Mouse (Mus musculus): ENCODE results near the gene Rex1bd. TPM values are rescaled to one million over a fixed set of nuclear protein-coding genes. Genes with fewer than 3 reads are reported as not detected.

Rex1bd gene
- polyA plus RNA-seq, 1 experiment from 2014 or later, result 138 TPM

DNA sequence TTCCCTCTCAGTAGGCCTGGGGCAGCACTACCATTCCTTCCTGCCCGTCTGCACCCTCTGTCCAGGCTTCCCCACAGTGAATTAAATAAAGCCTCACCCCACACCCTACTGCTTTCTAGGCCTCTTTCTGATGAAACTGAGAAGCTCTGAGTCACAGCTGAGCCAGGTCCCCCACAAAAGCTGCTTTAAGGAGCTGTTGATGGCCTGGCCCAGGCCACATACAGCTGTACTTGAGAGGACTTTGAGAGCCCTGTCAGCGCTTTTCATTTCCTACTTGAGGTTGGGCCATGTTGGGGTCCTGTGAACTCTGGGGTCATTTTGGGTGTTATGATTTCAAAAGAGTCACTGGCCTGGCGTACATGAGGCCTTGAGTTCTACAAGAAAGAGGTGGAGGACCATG lies 28.7 kb upstream of the Rex1bd start:
- Histone ChIP-seq H3K4me2 (ENCODE audit: low read depth, severe bottlenecking) (no peak overlapping the region), H3K9ac (ENCODE audit: low read length) (no peak overlapping the region), H3K27me3 (ENCODE audit: control insufficient read depth, insufficient read depth, low read length) (no peaks in the 10 kb centered on the region), H3K27ac (replicated peaks; ENCODE audit: low read depth, low read length) (no peak overlapping the region), H3K9me3 (ENCODE audit: control insufficient read depth, low read length) (no peaks in the 10 kb centered on the region), H3K4me3 (ENCODE audit: low read depth, low read length) (no peak overlapping the region), H3K4me1 (ENCODE audit: control insufficient read depth, insufficient read depth, low read length) (peaks cover 3% of the 10 kb centered on the region), H3K36me3 (ENCODE audit: control insufficient read depth, insufficient read depth, low read length) (peaks cover 31% of the 10 kb centered on the region)
- WGBS, result 92% methylated on average over 3 of the region's 3 CpGs
- ATAC-seq (ENCODE audit: insufficient number of reproducible peaks, low FRiP score, low TSS enrichment, low read depth), result no peak
- no peak for DNase-seq (ENCODE audit: low spot score)

DNA sequence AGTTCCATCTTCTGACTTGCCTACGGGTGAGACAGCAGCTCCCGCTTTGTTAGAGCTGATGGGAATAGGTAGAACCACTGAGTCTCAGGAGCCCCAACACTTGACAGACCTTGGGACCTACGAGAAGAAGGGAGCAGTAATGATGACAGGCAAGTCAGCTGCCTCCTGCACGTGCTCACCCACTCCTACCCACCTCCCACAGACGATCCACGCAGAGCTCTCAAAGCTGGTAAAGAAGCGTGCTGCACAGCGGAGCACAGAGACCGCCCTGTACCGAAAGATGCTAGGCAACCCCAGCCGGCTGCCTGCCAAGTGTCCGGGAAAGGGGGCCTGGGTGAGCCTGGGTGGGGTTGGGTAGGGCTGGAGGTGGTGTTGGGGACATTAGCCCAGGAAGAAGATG lies 27.7 kb upstream of the Rex1bd start:
- no peak overlapping the region for H3K4me3 ChIP-seq (ENCODE audit: low read depth, low read length)
- H3K36me3 ChIP-seq (ENCODE audit: control insufficient read depth, insufficient read depth, low read length), result peaks cover 36% of the 10 kb centered on the region
- no peaks in the 10 kb centered on the region for H3K9me3 ChIP-seq (ENCODE audit: control insufficient read depth, low read length)
- ATAC-seq (ENCODE audit: insufficient number of reproducible peaks, low FRiP score, low TSS enrichment, low read depth) (no peak), DNase-seq (ENCODE audit: low spot score) (no peak)
- H3K4me2 ChIP-seq (ENCODE audit: low read depth, severe bottlenecking), result no peak overlapping the region
- WGBS, result 93% methylated on average over 12 of the region's 12 CpGs
- H3K27ac ChIP-seq (replicated peaks; ENCODE audit: low read depth, low read length), result no peak overlapping the region
- H3K9ac ChIP-seq (ENCODE audit: low read length), result no peak overlapping the region
- H3K4me1 ChIP-seq (ENCODE audit: control insufficient read depth, insufficient read depth, low read length), result no peaks in the 10 kb centered on the region
- no peaks in the 10 kb centered on the region for H3K27me3 ChIP-seq (ENCODE audit: control insufficient read depth, insufficient read depth, low read length)

DNA sequence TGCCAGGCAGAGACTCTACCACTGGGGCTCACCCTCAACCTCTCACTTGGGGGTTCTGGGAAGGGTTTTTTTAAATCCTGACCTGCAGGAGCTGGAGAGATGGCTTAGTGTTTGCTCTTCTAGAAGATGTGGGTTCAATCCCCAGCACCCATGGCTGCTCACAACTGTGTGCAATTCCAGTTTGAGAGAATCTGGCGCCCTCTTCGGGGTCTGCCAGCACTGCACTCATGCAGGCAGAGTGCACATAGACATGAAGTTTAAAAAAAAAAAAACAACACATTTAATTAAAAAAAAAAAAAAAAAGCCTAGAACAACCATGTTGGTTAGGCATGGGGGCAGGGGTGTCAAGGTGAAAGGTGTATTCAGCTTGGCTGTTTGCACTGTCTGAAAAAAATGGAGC lies 23.8 kb upstream of the Rex1bd start:
- DNase-seq (ENCODE audit: low spot score), result no peak
- Histone ChIP-seq H3K27me3 (ENCODE audit: control insufficient read depth, insufficient read depth, low read length) (no peaks in the 10 kb centered on the region), H3K9ac (ENCODE audit: low read length) (no peak overlapping the region), H3K4me2 (ENCODE audit: low read depth, severe bottlenecking) (no peak overlapping the region), H3K27ac (replicated peaks; ENCODE audit: low read depth, low read length) (no peak overlapping the region), H3K4me1 (ENCODE audit: control insufficient read depth, insufficient read depth, low read length) (no peaks in the 10 kb centered on the region; the same call in 1 of the 2 replicates), H3K4me3 (ENCODE audit: low read depth, low read length) (no peak overlapping the region), H3K36me3 (ENCODE audit: control insufficient read depth, insufficient read depth, low read length) (peaks cover 34% of the 10 kb centered on the region), H3K9me3 (ENCODE audit: control insufficient read depth, low read length) (no peaks in the 10 kb centered on the region)
- 94% methylated on average over 2 of the region's 2 CpGs for WGBS
- no peak for ATAC-seq (ENCODE audit: insufficient number of reproducible peaks, low FRiP score, low TSS enrichment, low read depth)

DNA sequence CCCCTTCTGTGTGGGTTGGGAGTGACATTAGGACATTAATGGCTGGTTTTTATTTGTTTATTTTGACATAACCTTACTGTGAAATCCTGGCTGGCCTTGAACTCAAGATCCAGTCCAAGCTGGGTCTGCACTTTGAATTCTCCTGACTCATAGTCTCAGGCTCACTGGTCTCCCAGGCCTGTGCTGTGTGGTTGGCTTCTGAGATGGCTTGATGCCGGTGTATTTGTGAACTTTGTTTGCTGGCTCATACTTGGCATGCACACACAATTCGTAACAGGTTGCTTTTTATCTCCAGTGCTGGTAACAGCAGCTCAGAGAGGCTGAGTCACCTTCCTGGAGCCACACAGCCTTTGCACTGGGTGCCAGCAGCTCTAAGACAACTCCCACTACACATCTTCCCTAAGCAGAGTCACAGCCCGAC lies 23.2 kb upstream of the Rex1bd start:
- H3K9ac ChIP-seq (ENCODE audit: low read length), result no peak overlapping the region
- H3K4me2 ChIP-seq (ENCODE audit: low read depth, severe bottlenecking), result no peak overlapping the region
- no peak for ATAC-seq (ENCODE audit: insufficient number of reproducible peaks, low FRiP score, low TSS enrichment, low read depth)
- no peak for DNase-seq (ENCODE audit: low spot score)
- H3K9me3 ChIP-seq (ENCODE audit: control insufficient read depth, low read length), result no peaks in the 10 kb centered on the region
- H3K4me3 ChIP-seq (ENCODE audit: low read depth, low read length), result no peak overlapping the region
- H3K4me1 ChIP-seq (ENCODE audit: control insufficient read depth, insufficient read depth, low read length), result no peaks in the 10 kb centered on the region; the same call in 1 of the 2 replicates
- H3K36me3 ChIP-seq (ENCODE audit: control insufficient read depth, insufficient read depth, low read length), result peaks cover 30% of the 10 kb centered on the region
- 94% methylated on average over 3 of the region's 3 CpGs for WGBS
- no peak overlapping the region for H3K27ac ChIP-seq (replicated peaks; ENCODE audit: low read depth, low read length)
- H3K27me3 ChIP-seq (ENCODE audit: control insufficient read depth, insufficient read depth, low read length), result no peaks in the 10 kb centered on the region

DNA sequence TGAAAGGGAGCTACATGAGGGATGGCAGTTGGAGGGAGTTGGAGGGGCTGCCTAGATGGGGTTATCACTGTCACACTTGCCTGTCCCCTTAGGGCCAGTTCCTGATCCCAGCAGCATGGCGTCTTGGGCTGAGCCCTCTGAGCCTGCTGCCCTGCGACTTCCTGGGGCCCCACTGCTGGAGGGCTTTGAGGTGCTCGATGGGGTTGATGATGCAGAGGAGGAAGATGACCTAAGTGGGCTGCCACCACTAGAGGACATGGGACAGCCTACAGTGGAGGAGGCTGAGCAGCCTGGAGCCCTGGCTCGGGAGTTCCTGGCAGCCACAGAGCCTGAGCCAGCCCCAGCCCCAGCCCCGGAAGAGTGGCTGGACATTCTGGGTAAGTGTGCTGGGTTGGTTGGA lies 22.7 kb upstream of the Rex1bd start:
- WGBS, result 89% methylated on average over 5 of the region's 5 CpGs

DNA sequence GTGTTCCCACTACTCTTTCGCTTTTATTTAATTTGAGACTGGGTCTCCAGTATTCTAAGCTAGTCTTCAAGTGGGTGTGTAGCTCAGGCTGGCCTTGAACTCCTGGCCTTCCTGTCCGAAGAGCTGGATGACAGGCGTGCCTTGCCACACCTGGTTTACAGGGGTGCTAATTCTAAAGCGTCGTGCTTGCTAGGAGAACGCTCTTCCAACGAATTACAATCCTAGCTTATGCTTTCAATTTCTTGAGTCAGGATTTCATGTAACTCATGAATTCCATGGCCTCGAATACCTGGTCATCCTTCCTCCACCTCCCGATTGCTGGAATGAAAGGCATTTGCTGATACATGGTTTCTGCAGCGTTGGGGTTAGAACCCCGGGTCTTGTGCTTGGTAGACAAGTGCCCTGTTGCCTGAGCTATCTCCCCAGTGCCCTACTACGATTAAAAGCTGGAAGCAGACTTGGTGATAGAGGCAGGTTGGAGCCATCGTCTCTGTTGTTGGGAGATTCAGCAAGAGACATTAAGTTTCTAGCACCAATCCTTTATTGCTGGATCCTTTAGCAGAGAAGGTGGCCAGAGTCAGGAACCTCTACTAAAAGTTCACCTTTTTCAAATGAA lies 21.7 kb upstream of the Rex1bd start:
- H3K9ac ChIP-seq (ENCODE audit: low read length), result peak overlapping the region; percentile 94
- H3K4me1 ChIP-seq (ENCODE audit: control insufficient read depth, insufficient read depth, low read length), result no peaks in the 10 kb centered on the region; the same call in 1 of the 2 replicates
- peak overlapping the region; percentile 81 for H3K4me2 ChIP-seq (ENCODE audit: low read depth, severe bottlenecking)
- H3K9me3 ChIP-seq (ENCODE audit: control insufficient read depth, low read length), result no peaks in the 10 kb centered on the region
- peak overlapping the region; percentile 72 for H3K27ac ChIP-seq (replicated peaks; ENCODE audit: low read depth, low read length)
- ATAC-seq (ENCODE audit: insufficient number of reproducible peaks, low FRiP score, low TSS enrichment, low read depth) (no peak), DNase-seq (ENCODE audit: low spot score) (no peak)
- 31% methylated on average over 13 of the region's 13 CpGs for WGBS
- H3K4me3 ChIP-seq (ENCODE audit: low read depth, low read length), result peak overlapping the region; percentile 85
- H3K27me3 ChIP-seq (ENCODE audit: control insufficient read depth, insufficient read depth, low read length), result no peaks in the 10 kb centered on the region
- peaks cover 24% of the 10 kb centered on the region for H3K36me3 ChIP-seq (ENCODE audit: control insufficient read depth, insufficient read depth, low read length)

More for the DNA sequence above, 22.7 kb upstream of the Rex1bd start:
- H3K4me2 ChIP-seq (ENCODE audit: low read depth, severe bottlenecking), result no peak overlapping the region
- DNase-seq (ENCODE audit: low spot score) (no peak), ATAC-seq (ENCODE audit: insufficient number of reproducible peaks, low FRiP score, low TSS enrichment, low read depth) (no peak)
- H3K27me3 ChIP-seq (ENCODE audit: control insufficient read depth, insufficient read depth, low read length), result no peaks in the 10 kb centered on the region
- H3K27ac ChIP-seq (replicated peaks; ENCODE audit: low read depth, low read length), result no peak overlapping the region
- no peaks in the 10 kb centered on the region; the same call in 1 of the 2 replicates for H3K4me1 ChIP-seq (ENCODE audit: control insufficient read depth, insufficient read depth, low read length)
- no peaks in the 10 kb centered on the region for H3K9me3 ChIP-seq (ENCODE audit: control insufficient read depth, low read length)
- H3K36me3 ChIP-seq (ENCODE audit: control insufficient read depth, insufficient read depth, low read length), result peaks cover 28% of the 10 kb centered on the region
- H3K9ac ChIP-seq (ENCODE audit: low read length), result 0 out of 2 replicates have a peak overlapping the region, but pooled peaks have one; percentile 5
- H3K4me3 ChIP-seq (ENCODE audit: low read depth, low read length), result no peak overlapping the region

DNA sequence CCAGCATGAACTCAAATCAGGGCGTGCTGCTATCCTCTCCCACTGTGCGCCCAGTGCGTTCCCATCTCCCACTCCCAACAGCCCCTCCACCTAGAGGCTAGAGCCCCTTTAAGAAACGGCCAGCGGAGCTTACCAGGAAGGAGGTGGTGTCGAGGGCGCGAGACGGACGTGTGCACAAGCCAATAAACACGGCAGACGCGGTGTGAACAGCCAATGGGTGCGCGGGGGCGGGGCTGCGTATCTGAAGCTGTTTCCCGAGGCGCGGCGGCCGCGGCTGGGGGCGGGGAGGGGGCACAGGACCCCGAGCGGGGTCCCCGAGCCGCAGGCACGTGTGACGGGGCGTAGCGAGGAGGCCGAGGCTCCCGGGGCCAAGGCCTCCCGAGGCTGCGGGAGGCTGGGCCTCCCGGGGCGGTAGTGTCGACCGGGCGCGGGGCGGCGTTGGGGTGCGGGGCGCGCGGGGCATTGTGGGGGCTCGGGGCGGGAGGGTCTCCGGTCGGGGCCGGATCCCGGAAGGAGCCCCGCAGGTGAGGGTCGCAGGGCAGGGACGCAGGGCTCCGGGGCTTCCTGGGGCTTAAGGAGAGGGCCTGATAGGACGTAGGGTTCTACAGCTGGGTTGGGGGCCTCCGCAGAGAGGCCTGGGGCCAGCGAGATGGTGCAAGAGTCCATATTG lies 21.1 kb upstream of the Rex1bd start, which contains the start of the genes Fkbp8 and Kxd1:
Gene Fkbp8, plus strand, starts transcription at position 213 of the 670 bp plus-strand sequence.
Gene Kxd1, minus strand, starts transcription at position 445 of the 670 bp plus-strand sequence.
- peak; percentile 99 for DNase-seq (ENCODE audit: low spot score)
- Histone ChIP-seq H3K9ac (ENCODE audit: low read length) (peak within 1 kb of the TSS; percentile 94), H3K27me3 (ENCODE audit: control insufficient read depth, insufficient read depth, low read length) (no peaks in the 10 kb centered on the region), H3K4me2 (ENCODE audit: low read depth, severe bottlenecking) (peak within 1 kb of the TSS; percentile 81), H3K27ac (replicated peaks; ENCODE audit: low read depth, low read length) (peak within 1 kb of the TSS; percentile 72), H3K36me3 (ENCODE audit: control insufficient read depth, insufficient read depth, low read length) (peaks cover 24% of the 10 kb centered on the region), H3K9me3 (ENCODE audit: control insufficient read depth, low read length) (no peaks in the 10 kb centered on the region), H3K4me1 (ENCODE audit: control insufficient read depth, insufficient read depth, low read length) (no peaks in the 10 kb centered on the region; the same call in 1 of the 2 replicates), H3K4me3 (ENCODE audit: low read depth, low read length) (peak within 1 kb of the TSS; percentile 85)
- under 1% methylated on average over 61 of the region's 61 CpGs for WGBS
- ATAC-seq (ENCODE audit: insufficient number of reproducible peaks, low FRiP score, low TSS enrichment, low read depth), result peak; percentile 86

DNA sequence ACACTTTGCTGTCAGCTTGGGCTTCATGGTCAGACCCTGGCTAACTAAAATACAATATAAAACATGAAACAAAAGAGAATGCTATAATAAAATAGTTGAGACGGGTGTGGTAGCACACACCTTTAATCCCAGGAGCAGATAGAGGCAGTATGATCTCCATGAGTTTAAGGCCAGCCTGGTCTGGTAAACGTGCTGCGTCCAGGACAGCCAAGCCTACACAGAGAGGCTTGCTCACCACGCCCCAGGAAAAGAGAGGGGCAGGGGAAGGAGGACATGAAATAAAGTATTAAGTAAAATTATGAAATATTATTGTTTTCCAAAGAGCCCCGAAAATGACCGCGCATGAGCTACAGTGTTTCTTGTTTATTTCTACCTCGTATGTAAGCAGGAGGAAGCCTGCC lies 20.6 kb upstream of the Rex1bd start:
- Histone ChIP-seq H3K27me3 (ENCODE audit: control insufficient read depth, insufficient read depth, low read length) (no peaks in the 10 kb centered on the region), H3K4me3 (ENCODE audit: low read depth, low read length) (peak overlapping the region; percentile 85), H3K9ac (ENCODE audit: low read length) (peak overlapping the region; percentile 66), H3K4me1 (ENCODE audit: control insufficient read depth, insufficient read depth, low read length) (peaks cover 4% of the 10 kb centered on the region), H3K9me3 (ENCODE audit: control insufficient read depth, low read length) (no peaks in the 10 kb centered on the region), H3K4me2 (ENCODE audit: low read depth, severe bottlenecking) (peak overlapping the region; percentile 81), H3K27ac (replicated peaks; ENCODE audit: low read depth, low read length) (no peak overlapping the region), H3K36me3 (ENCODE audit: control insufficient read depth, insufficient read depth, low read length) (peaks cover 19% of the 10 kb centered on the region)
- DNase-seq (ENCODE audit: low spot score), result no peak
- WGBS, result 2% methylated on average over 8 of the region's 8 CpGs
- ATAC-seq (ENCODE audit: insufficient number of reproducible peaks, low FRiP score, low TSS enrichment, low read depth), result no peak
